Mouse (Mus musculus) cerebellum, postnatal 14 days (tissue): ENCODE data around the gene Tmem106c.

Experiments
- DNase-seq, 2 experiments: peaks; one replicate each; pipeline ENCODE4 v3.0.0; 2021; ENCODE audit warnings: mixed read lengths in 2 of 2

The Tmem106c gene

DNA sequence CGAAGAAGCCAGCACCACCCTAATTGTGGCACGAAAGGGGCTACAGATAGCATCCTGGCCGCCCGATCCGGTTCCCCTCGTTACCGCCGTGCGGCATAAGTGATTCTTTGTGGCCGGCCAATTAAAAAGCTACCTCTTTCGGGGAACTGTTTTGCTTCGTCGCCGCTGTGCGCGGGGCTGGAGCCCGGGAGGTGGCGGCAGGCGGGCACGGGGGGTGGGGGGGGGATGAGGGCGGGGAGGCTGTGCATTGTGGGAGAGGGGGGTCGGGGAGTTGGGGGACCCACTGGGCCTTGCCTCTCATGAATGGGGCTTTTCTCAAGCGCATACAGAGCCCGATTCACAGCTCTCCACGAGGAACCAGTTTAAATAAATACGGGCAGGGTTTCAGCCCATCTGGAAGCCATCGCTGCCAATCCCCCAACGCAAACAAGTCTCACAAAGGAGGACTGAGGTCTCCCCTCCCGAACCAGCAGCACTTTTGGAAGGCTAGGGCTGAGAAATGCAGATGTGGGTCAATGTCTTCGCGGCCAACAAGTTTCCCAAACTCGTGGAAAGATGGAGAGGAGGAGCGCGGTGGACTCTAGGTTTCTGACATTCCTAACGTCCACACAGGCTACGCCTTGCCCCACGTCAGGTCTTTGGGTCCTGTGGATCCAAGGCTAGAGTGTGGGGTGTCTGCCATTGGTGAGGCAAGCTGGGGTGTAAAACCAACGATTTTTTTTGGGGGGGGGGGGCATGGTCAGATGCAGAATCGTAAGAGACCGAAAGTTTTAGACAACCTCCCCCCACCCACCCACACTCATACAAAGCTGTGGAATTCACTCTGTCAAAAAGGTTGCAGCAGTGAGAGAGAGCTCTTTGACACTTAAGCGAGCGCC is 38.4 kb downstream of the Tmem106c start:
- no peak for DNase-seq

DNA sequence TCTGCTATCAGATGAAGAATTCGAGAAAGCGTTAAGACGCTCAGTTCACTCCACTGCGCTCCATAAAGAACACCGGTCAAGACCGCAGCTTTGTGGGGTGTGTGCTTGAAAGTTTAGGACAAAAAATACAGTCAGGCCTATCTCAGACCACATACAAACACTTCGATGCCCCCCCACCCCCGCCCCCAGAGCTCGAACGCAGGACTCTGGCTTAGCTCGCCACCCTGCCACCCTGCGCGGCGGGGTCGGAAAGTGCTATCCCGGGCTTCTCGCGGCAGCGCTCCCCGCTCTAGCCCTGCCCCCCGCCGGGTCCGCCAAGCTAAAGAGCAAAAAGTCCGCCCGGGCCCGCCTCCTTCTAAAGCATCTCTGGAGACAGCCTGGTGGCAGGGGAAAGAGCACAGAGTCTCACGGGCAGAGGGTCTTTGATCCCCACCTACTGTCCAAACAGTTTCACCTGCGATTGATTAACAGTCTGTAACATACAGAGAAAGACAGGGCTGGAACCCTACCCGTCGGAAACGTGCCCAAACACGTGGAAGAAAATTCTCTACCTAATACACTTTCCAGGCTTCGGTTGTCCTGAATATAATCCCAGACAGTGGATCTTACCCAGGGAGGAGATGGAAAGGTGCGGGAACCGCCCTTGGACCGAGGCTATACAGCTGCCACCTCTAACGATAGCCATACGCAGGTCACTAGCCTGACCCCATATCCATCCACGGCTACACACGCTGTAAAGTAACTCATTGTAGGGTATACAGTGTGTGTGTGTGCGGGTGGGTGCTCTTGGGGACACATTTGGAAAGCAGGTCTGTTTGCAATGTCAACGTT is 39.2 kb downstream of the Tmem106c start:
- no peak for DNase-seq

DNA sequence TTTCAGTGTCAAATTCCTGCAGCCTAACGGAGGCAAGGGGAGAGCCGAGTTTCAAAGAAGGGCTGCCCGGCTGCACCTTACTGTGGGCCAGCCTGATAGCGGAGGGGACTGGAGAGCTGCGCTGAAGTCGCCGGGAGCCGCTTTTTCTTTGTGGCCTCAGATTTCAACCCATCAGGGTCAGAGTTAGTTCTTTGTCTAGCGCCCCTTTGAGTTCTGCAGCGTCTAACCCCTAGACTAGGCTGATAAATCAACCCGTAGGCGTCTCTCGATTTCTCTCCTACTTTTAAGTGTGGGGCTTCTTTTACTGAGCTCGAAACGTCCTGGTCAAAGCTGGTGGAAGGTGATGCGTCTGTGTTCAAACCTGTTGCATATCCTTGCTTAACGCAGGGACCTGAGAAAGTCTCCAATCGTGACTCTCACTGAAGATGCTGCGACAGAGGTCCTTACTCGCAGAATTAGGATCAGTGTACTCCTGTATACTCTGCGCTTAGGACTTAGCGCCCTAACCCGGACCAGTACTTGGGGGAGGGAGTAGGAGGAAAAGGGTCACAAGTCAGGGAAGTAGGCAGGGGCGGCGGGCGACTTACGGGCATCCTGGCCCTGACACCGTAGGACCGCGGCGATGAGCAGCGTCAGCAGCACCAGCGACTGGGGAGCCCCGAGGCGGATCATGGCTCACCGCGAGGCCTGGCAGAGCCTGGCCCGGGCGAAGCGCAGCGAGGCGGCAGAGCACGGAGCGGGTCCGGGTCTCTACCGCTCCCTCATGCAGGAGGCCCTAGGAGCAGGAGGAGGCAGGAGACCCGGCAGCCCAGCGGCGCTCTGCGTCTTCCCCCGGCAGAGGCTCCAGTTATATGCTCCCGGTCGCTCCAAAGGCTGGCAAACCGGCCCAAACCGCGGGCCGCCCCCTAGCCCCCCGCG is 40.1 kb downstream of the Tmem106c start, which contains the start of gene Col2a1:
Col2a1 (minus strand) TSS at position 874 of the 918 bp plus-strand sequence.
- DNase-seq: no peak

DNA sequence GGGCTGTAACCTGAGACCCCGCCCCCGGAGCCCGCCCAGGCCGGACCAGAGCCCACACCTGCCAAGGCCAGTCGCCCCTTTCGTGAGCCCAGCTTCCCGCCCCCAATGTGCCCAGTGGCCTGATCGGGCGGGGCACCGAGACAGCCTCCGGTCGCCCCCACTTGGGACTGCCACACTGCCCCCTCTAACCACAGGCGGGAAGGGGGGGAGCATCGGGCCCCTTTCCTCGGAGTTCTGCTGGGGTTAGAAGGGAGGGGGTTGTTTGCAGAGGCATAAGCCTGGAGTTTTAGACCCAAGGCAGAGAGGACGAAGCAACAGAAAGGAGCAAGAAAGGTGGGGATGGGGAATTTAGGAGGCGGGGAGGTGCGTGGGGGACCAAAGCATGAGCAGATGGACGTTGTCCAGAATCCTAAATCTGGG is 40.8 kb downstream of the Tmem106c start:
- DNase-seq: no peak

DNA sequence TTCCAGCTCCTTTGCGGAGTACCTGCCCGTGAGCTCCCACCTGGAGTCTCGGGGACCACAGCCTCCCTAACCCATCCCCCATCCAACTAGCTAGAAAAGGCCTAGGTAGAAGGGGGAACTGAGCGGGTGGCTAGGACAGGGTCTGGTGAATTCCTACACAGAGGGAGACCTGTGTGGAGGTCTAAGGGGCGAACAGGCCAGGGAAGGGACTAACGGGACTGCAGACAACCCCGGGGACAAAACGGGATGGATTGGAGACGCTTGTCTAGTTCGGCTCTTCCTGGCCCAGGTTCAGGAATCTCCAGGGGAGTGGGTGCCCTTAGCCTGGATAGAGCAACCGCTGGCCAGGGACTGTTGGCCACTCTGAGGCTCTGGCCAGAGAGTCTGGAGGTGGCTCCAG is 41.2 kb downstream of the Tmem106c start:
- no peak for DNase-seq

DNA sequence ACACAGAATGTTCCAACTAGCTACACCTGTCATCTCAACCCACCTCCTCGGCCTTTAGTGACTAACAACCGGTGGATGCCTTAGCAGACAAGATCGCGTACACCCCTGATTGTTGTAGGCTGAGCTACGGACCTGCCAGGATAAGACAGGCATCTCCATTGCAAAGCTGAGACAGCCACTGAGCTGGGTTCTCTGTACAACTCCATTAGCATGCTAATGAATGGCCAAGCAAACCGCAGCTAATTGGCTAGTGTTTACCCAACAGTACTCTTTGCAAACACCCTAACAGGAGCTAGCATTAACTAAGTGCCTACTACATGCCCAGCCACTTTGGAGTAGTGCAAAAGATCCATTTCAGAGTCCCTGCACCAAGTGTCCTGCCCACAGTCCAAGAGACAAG is 48.8 kb downstream of the Tmem106c start:
- no peak for DNase-seq

DNA sequence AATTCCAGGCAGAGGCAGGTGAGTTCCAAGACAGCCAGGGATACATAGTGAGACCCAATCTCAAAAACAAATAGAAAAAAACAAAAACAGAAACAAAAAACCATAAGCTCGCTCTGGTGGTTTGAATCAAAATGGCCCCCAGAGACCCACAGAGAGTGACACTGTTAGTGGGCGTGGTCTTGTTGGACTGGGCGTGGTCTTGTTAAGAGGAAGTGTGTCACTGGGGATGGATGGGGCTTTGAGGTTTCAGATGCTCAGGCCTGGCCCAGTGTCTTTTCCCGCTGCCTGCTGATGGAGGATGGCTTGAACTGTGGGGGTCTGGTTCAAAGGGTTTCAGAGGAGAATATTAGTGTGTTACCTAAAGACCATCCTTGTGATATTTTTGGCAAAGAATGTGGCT is 53.9 kb downstream of the Tmem106c start:
- DNase-seq: no peak

DNA sequence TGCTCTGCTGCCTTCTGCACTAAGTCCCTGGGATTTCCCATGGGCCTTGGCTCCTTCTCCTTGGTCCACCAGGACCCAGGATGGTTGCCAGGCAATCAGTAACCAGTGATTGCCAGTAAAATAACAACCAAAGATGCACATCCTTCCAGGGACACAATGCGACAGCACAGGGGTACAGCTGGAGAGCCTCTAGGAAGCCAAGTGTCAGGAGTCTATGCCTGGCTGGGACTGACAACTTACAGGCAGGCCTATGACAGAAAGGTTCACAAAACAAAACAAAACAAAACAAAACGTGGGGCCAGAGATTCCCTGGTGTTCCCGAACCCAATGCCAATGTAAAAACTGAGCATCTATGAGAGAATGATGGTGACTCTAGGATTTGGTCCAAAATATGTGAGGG is 55.0 kb downstream of the Tmem106c start:
- no peak for DNase-seq
